Mouse (Mus musculus) fat pad, adult 2 months (tissue): Measurements from ENCODE around the gene Tnp1.

Source experiments
- DNase-seq: peaks from one replicate; pipeline ENCODE4 v3.0.0-alpha.2; 2011; ENCODE audit warnings: low read depth, low spot score; ENCODE audit errors: extremely low read depth

Tnp1 gene

GRCm38 (mm10) chr1:73015731-73016130, at the start of gene Tnp1:
Gene Tnp1, minus strand, starts transcription at chr1:73015909.
- DNase-seq = no peak

- DNase-seq = no peak
These were observed 48.6 kb upstream of the Tnp1 start for GRCm38 (mm10) chr1:73064336-73064735.

DNA sequence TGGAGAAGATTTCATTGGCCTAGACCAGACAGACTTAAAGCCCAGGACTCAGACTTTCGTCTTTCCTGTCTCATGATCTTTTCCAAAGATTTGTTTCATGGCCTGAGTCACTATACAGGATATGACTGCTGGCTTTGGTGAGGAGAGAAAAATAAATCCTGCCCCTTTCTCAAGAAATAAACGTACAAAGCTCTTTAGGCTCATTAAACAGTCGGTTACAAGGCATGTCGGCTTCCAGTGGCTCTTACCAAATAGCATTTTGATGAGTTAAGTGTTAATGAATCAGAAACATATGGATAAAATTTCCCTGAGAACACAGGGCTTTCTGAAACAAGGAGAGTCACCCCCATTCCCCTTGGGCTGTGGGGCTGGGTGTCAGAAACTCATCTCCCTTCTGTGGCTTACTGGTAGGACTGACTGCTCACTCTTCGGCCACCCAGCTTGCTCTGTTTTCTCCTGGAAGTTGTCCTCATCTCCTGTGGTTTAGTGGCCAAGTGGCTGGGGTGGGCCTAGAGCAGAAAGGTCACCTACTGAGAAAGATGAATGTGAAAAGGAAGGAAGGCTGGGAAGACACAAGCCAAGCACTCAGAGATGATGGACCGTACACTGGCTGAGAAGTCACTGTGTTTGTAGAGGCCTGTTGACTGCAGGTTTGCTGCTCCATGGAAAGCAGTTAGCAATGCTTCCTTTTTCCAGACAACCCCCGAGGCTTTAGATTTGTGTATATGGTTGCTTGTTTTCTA, 46.0 kb upstream of the Tnp1 start:
- no peak for DNase-seq

GRCm38 (mm10) chr1:73060271-73060670, 44.6 kb upstream of the Tnp1 start:
- DNase-seq = no peak

DNA sequence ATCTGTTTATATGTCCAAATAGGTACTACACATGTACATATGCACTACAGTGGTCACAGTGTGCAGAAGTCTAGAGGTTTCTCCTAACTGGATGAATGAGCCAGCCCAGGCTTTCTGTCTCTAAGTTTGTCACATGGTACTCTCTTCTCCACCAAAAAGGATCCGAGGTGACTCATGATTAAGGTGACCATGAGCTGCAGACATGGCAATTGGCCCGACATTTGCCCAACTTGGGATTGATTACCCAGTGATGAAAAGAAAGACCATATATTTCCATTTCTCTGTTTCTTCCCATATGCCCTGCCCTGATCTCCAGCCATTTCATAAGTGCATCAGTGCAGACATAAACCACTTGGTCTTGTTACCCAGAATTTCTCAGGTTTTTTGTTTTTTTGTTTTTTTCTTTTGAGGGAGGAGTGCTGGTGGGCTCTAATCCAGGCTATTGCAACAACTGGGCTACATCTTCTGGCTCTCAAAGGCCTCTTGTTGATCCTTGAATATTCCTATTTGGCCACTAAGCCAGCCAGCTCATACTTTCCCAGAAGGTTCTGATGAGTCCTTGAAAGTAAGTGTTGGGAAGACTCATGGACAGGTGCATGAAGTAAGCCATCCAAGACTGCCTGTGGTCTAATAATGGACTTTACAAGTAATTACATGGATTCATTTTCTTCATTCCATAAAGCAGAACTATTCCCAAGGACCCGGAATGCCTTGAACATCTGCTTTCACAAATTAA, 40.7 kb upstream of the Tnp1 start:
- DNase-seq = no peak

DNA sequence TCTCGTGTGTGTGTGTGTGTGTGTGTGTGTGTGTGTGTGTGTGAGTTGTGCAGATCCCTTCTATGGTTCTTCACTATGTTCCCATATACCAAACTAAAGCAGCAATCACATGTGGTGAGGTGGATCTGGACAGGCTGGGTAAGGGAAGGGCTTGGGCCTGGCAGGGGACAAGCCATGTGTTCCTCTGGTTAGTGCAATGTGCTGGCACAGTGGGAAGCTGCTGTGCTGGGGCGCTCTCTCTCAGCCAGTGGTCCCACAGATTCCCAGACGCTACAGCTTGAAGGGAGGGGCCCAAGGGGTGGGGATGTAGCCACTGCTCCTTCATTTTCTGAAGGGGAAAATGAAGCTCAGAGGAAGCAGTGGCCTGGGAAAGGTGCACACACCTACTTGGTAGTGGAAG, 40.1 kb upstream of the Tnp1 start:
- no peak for DNase-seq

DNA sequence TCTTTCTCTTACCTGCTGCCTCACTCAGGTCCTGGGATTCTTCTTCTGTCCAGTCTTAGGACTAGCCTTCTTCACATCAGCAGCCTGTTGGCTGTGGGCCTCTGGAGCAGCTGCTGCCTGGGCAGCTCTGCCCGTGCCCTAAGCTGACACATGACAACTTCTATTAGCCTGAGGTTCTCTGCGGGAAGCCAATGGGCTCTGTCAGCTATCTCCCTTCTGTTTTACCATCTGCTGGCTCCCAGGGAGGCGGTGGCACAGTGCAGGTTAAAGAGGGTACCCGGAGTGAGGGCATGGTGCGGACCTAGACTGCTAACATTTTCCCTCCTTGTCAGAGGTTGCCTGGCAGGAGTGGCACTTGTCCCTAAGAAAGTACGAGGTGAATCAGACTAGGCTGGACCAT, 39.5 kb upstream of the Tnp1 start:
- DNase-seq = no peak

- no peak for DNase-seq
These were observed 38.0 kb upstream of the Tnp1 start for GRCm38 (mm10) chr1:73053545-73054326.

- no peak for DNase-seq
These were observed 31.4 kb upstream of the Tnp1 start for GRCm38 (mm10) chr1:73046896-73047672.

GRCm38 (mm10) chr1:73045948-73046685, 30.4 kb upstream of the Tnp1 start:
- DNase-seq = no peak

- DNase-seq = no peak
These were observed 28.0 kb upstream of the Tnp1 start for GRCm38 (mm10) chr1:73043671-73044070.

GRCm38 (mm10) chr1:73040691-73041425, 25.1 kb upstream of the Tnp1 start:
- DNase-seq = no peak

- no peak for DNase-seq
These were observed 22.8 kb upstream of the Tnp1 start for GRCm38 (mm10) chr1:73038532-73038931.

GRCm38 (mm10) chr1:73036536-73036935, 20.8 kb upstream of the Tnp1 start:
- no peak for DNase-seq

DNA sequence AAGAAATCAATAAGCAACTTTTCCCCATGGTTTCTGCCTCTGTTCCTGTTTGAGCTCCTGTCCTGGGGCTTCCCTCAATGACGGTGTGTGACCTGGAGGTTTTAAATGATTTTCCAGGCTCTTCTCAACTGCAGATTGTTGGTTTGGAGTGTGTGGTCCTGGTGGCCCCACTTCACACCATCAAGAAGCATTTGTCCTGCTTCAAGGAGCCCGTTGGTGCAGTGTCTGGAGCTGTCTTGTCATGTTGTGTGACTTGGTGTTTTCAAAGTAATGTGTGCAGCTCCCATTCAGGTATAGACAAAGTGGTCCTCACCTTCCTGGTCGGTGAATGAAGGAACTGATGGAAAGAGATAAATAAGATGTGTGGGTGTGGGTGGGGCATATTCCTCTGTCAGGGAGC, 20.0 kb upstream of the Tnp1 start:
- no peak for DNase-seq

GRCm38 (mm10) chr1:73032491-73032890, 16.8 kb upstream of the Tnp1 start:
- no peak for DNase-seq

DNA sequence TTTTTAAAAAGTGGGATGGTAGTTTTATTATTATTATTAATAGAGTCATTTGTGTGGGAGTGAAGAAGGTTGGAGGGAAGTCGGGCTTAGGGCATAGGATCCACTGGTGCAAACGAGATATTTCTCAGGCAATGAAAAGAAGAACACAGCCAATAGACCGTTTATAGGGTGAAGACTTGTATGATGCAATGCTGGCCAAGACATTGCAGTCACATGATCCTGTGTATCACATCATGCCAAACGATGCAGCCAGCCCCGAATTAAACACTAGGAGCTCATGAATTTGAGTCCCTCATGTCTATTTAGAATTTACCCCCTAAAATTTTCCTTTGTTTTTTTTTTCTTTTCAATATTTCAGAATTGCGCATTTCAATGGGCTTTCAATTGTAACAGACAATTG, 13.0 kb upstream of the Tnp1 start:
- DNase-seq = no peak

DNA sequence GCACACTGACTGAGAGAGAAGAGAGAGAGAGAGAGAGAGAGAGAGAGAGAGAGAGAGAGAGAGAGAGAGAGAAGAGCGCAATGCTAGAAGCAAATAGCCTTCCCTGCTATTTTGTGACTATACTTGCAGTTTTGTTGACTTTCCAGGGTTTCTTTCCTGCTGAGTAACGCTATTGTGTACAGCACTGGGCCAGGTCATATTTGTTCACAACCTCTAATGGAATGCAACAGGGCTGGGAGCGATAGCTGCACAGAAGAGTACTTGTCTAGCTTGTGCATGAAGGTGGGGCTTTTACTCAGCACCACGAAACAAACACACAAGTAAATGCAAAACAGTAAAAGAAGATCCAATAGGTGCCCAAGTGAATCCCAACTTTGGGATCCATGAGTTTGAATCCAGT, 11.7 kb upstream of the Tnp1 start:
- DNase-seq = no peak

DNA sequence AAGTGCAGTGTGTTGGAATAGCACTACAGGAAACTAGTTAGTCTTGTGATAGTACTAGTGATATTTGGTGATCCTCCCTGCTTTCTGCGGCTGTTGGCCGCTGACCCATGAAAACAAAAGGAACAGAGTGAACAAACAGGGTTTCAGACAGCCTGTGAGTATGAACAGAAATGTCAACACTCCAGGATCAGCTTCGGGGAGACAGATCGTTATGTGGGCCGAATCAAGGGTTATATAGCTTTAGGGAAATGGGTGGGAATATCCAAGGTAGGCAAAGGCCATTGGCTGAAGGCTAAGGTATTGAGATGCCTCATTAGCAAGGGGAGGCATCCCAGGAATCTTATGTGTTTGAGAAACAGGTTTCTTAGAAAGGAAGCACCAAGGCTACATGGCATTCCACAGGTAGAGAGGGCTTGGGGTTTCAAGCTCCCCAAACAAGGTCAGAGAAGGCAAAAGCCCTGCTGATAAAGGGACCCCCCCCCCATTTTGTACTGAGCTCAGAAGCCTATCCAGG, 11.1 kb upstream of the Tnp1 start:
- no peak for DNase-seq
